Mouse (Mus musculus): ENCODE data around the gene Tmem223.
"Not testable (repeated sequence)": the region's sequence is repeated elsewhere in the genome, so short reads cannot be mapped to it uniquely, and the experiment has no call there.

Tmem223 gene

GRCm38 (mm10) chr19:8770567-8771270 lies at the start of gene Tmem223:
Gene Tmem223 (plus strand): TSS chr19:8770996.
- no peak for DNase-seq (ENCODE audit: extremely low read depth, low read depth)

- DNase-seq (ENCODE audit: extremely low read depth, low read depth): no peak
These were observed 49.4 kb upstream of the Tmem223 start for GRCm38 (mm10) chr19:8721378-8721777.

GRCm38 (mm10) chr19:8722021-8722420 lies 48.8 kb upstream of the Tmem223 start:
- no peak for DNase-seq (ENCODE audit: extremely low read depth, low read depth)

GRCm38 (mm10) chr19:8722559-8722906 lies 48.3 kb upstream of the Tmem223 start:
- no peak for DNase-seq (ENCODE audit: extremely low read depth, low read depth)

- DNase-seq (ENCODE audit: extremely low read depth, low read depth): peak; percentile 96
These were observed 47.8 kb upstream of the Tmem223 start, which contains the start of gene Slc3a2 for GRCm38 (mm10) chr19:8722907-8723573. Gene Slc3a2 (minus strand): TSS chr19:8723369.

- no peak for DNase-seq (ENCODE audit: extremely low read depth, low read depth)
These were observed 47.0 kb upstream of the Tmem223 start for GRCm38 (mm10) chr19:8723574-8724346.

GRCm38 (mm10) chr19:8724392-8724791 lies 46.4 kb upstream of the Tmem223 start:
- DNase-seq (ENCODE audit: extremely low read depth, low read depth): no peak

GRCm38 (mm10) chr19:8725081-8725613 lies 45.6 kb upstream of the Tmem223 start:
- DNase-seq (ENCODE audit: extremely low read depth, low read depth): no peak

GRCm38 (mm10) chr19:8726609-8727390 lies 44.0 kb upstream of the Tmem223 start:
- no peak for DNase-seq (ENCODE audit: extremely low read depth, low read depth)

- no peak for DNase-seq (ENCODE audit: extremely low read depth, low read depth)
These were observed 43.2 kb upstream of the Tmem223 start for GRCm38 (mm10) chr19:8727495-8728114.

GRCm38 (mm10) chr19:8728335-8729099 lies 42.3 kb upstream of the Tmem223 start:
- DNase-seq (ENCODE audit: extremely low read depth, low read depth): not testable (repeated sequence)

- no peak for DNase-seq (ENCODE audit: extremely low read depth, low read depth)
These were observed 36.5 kb upstream of the Tmem223 start for GRCm38 (mm10) chr19:8734334-8734733.

- no peak for DNase-seq (ENCODE audit: extremely low read depth, low read depth)
These were observed 35.2 kb upstream of the Tmem223 start, which contains the start of gene Wdr74 for GRCm38 (mm10) chr19:8735389-8736159. Gene Wdr74 (plus strand): TSS chr19:8735827.

GRCm38 (mm10) chr19:8736160-8736467 lies 34.7 kb upstream of the Tmem223 start:
- DNase-seq (ENCODE audit: extremely low read depth, low read depth): no peak

- no peak for DNase-seq (ENCODE audit: extremely low read depth, low read depth)
These were observed 31.9 kb upstream of the Tmem223 start for GRCm38 (mm10) chr19:8738911-8739310.

GRCm38 (mm10) chr19:8739646-8740045 lies 31.1 kb upstream of the Tmem223 start:
- DNase-seq (ENCODE audit: extremely low read depth, low read depth): no peak

GRCm38 (mm10) chr19:8740603-8741002 lies 30.2 kb upstream of the Tmem223 start, which contains the start of gene 1700092M07Rik:
Gene 1700092M07Rik (plus strand): TSS chr19:8740718.
- DNase-seq (ENCODE audit: extremely low read depth, low read depth): no peak

GRCm38 (mm10) chr19:8741243-8741869 lies 29.4 kb upstream of the Tmem223 start, which contains the start of gene Stx5a:
Gene Stx5a (plus strand): TSS chr19:8741413.
- DNase-seq (ENCODE audit: extremely low read depth, low read depth): peak; percentile 99

GRCm38 (mm10) chr19:8742176-8742575 lies 28.6 kb upstream of the Tmem223 start:
- no peak for DNase-seq (ENCODE audit: extremely low read depth, low read depth)

Measured in MEL-GATA-1-ER (cell line).